Mouse (Mus musculus) limb, embryonic 14.5 days (tissue): ENCODE measurements around the gene Arhgap25. TPM values are rescaled to one million over a fixed set of nuclear protein-coding genes. Genes with fewer than 3 reads are reported as not detected.

Source experiments
- ATAC-seq: fragments of 200-750 bp; cut with Nextera tagmentation; 2 replicates; pipeline ENCODE4 v1.8.0; 2017; ENCODE audit warnings: low read depth, moderate number of reproducible peaks, moderate TSS enrichment; ENCODE audit not compliant: low FRiP score
- DNase-seq: peaks from one replicate; pipeline ENCODE4 v3.0.0-alpha.2; 2015; ENCODE audit warnings: low spot score
- H3K27ac ChIP-seq: fragments of 300-500 bp; sonication (generic); replicated peaks from 2 replicates; pipeline ENCODE4 v1.5.1; 2014; ENCODE audit warnings: low read depth, mild to moderate bottlenecking, low read length, moderate library complexity, mixed read lengths
- H3K27me3 ChIP-seq: fragments of 300-500 bp; sonication (generic); 2 replicates; pipeline ENCODE4 v1.6.1; 2014; ENCODE audit warnings: low read length, mixed read lengths; ENCODE audit not compliant: control insufficient read depth, insufficient read depth
- H3K36me3 ChIP-seq: fragments of 300-500 bp; sonication (generic); 2 replicates; pipeline ENCODE4 v1.6.1; 2014; ENCODE audit warnings: mild to moderate bottlenecking, low read length, moderate library complexity, mixed read lengths; ENCODE audit not compliant: control insufficient read depth, insufficient read depth
- H3K4me1 ChIP-seq: fragments of 300-500 bp; sonication (generic); 2 replicates; pipeline ENCODE4 v1.6.1; 2014; ENCODE audit warnings: antibody characterized with exemption, low read length, mixed read lengths; ENCODE audit not compliant: control insufficient read depth, insufficient read depth
- H3K4me2 ChIP-seq: fragments of 300-500 bp; sonication (generic); replicated peaks from 2 replicates; pipeline ENCODE4 v1.6.1; 2014; ENCODE audit warnings: low read depth, mild to moderate bottlenecking, low read length, moderate library complexity; ENCODE audit not compliant: severe bottlenecking
- H3K4me3 ChIP-seq: fragments of 300-500 bp; sonication (generic); replicated peaks from 2 replicates; pipeline ENCODE4 v1.5.1; 2014; ENCODE audit warnings: low read length
- H3K9ac ChIP-seq: fragments of 300-500 bp; sonication (generic); 2 replicates; pipeline ENCODE4 v1.6.1; 2014; ENCODE audit warnings: mild to moderate bottlenecking, low read depth, low read length, moderate library complexity; ENCODE audit not compliant: severe bottlenecking
- H3K9me3 ChIP-seq: fragments of 300-500 bp; sonication (generic); 2 replicates; pipeline ENCODE4 v1.6.1; 2016; ENCODE audit warnings: low read length; ENCODE audit not compliant: control insufficient read depth
- POLR2A ChIP-seq: fragments of 200-500 bp; IDR thresholded peaks from 2 replicates; pipeline ENCODE4 v1.8.0; 2012; ENCODE audit warnings: inconsistent platforms, mild to moderate bottlenecking, moderate library complexity, borderline replicate concordance; ENCODE audit not compliant: insufficient read depth, insufficient read length; ENCODE audit errors: extremely low read depth
- WGBS: fragments of 180-500 bp; shearing (Covaris S2); extraction: QIAGEN DNeasy Blood & Tissue Kit; methylation state at CpG from one replicate; pipeline ENCODE4 v1.1.7; 2014; 5-methylcytosine and 5-hydroxymethylcytosine counted together
- polyA plus RNA-seq, 2 experiments: library from polyadenylated mRNA; depleted of rRNA in 1 of 2; stranded (reverse) in 1 of 2; unstranded in 1 of 2; fragments of >200 nt; fragmentation: Nextera tagmentation in 1 of 2; extraction: Ambion mirVana in 1 of 2; gene quantifications; 2 replicates each; pipeline versions ENCODE4 v1.2.1 to v1.2.3; 2012 to 2014

Gene Arhgap25
- polyA plus RNA-seq, 2 experiments = 3.2 to 6.4 TPM

DNA sequence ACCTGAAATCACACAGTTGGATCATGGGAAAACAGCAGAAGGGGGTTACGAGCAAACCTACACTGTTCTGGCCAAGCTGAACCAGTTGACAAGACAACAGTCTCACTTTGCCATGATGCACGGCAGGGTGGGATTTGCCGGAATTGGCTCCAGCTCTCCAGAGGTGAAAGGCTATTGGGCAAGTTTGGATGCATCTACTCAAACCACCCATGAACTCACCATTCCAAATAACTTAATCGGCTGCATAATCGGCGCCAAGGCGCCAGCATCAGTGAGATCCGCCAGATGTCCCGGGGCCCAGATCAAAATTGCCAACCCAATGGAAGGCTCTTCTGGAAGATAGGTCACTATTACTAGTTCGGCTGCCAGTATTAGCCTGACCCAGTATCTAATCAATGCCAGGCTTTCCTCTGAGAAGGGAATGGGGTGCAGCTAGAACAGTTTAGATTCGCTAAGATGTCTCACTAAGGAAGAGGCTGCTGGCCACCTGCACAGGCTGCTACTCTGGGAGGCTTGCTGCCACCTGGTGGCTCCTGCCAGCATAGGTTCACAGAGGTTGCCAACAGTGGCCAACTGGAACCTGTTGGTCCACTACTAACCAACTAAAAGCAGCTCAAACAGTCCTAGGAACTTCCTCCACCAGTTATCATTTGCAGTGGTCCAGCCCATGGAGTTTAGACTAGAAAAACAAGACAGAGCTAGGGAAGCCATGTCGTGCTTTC is 19.9 kb downstream of the Arhgap25 start:
- H3K36me3 ChIP-seq = no peaks in the 10 kb centered on the region
- DNase-seq = peak; percentile 67
- no peaks in the 10 kb centered on the region for H3K9me3 ChIP-seq
- ATAC-seq = no peak
- H3K4me3 ChIP-seq = no peak overlapping the region
- no peak for TF ChIP-seq POLR2A
- no peak overlapping the region for H3K4me2 ChIP-seq
- no peaks in the 10 kb centered on the region for H3K4me1 ChIP-seq
- H3K9ac ChIP-seq = no peak overlapping the region
- no peaks in the 10 kb centered on the region for H3K27me3 ChIP-seq
- 64% methylated on average over 12 of the region's 12 CpGs for whole genome bisulfite sequencing
- H3K27ac ChIP-seq = no peak overlapping the region

DNA sequence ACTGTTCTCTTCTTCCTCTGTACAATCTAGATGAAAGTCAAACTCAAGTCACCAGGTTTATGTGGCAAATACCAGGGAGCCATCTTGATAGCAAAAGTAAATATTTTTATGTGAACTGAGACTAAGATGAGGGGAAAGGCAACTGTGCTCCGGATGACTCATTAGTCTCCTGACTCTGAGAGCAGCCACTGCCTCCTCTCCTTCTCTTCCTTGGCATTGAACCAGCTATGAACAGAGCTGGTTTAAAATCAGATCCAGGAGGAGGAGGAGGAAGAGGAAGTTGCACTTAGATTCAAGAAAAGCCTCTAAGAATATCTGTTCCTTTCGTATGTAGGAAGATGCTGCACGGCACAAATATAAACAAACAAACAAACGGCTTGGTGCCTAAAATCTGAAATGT is 22.1 kb downstream of the Arhgap25 start:
- Histone ChIP-seq H3K9ac (no peak overlapping the region), H3K36me3 (no peaks in the 10 kb centered on the region), H3K4me3 (no peak overlapping the region), H3K9me3 (no peaks in the 10 kb centered on the region), H3K27ac (no peak overlapping the region), H3K27me3 (no peaks in the 10 kb centered on the region), H3K4me2 (no peak overlapping the region), H3K4me1 (no peaks in the 10 kb centered on the region)
- ATAC-seq (no peak), DNase-seq (no peak)
- TF ChIP-seq POLR2A = no peak
- 76% methylated on average over 4 of the region's 4 CpGs for WGBS

DNA sequence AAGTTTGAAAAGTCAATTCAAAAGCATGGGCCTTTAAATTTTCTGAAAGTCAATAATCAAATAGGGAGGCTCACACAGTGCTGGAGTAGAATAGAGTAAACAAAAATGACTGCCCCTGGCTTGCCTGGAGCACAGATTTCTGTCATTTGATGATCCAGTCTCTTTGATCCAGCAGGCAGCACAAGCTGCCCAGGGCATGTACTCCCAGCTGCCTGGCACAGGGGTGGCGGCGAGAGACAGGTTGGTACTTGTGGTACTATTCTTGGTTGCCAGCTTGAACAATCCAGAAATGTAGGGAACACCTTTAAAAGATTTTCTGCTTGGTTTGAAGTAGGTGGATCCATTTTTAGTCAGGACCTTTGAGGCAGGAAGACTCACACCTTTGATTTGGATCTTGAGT is 23.3 kb downstream of the Arhgap25 start:
- Histone ChIP-seq H3K4me3 (no peak overlapping the region), H3K4me1 (no peaks in the 10 kb centered on the region), H3K4me2 (no peak overlapping the region), H3K27ac (no peak overlapping the region), H3K27me3 (no peaks in the 10 kb centered on the region), H3K9ac (no peak overlapping the region), H3K36me3 (no peaks in the 10 kb centered on the region), H3K9me3 (no peaks in the 10 kb centered on the region)
- WGBS = 85% methylated on average over 2 of the region's 2 CpGs
- no peak for TF ChIP-seq POLR2A
- DNase-seq = no peak
- ATAC-seq = no peak

DNA sequence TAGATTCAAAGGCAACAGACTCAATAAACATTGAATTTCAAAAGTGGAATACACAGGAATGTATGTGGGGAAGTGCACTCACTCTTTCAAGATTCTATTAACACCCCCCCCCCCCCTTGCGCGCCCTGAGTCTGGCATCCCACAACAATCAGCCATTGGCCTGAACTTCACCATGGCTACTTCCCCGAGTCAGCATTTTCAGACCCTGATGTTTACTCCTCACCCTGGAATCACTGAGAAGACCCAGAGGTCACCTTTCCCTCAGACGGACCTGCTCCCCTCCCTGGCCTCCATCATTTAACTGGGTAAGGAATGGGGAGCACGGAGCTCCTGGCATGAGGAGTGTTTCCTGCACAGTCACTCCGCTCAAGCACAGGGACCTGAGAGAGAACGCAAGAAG is 28.2 kb downstream of the Arhgap25 start:
- no peak for TF ChIP-seq POLR2A
- Histone ChIP-seq H3K36me3 (no peaks in the 10 kb centered on the region), H3K4me3 (no peak overlapping the region), H3K4me2 (no peak overlapping the region), H3K27me3 (no peaks in the 10 kb centered on the region), H3K27ac (no peak overlapping the region), H3K9ac (no peak overlapping the region), H3K4me1 (peaks cover 4% of the 10 kb centered on the region; the same call in 1 of the 2 replicates), H3K9me3 (no peaks in the 10 kb centered on the region)
- 81% methylated on average over 7 of the region's 7 CpGs for WGBS
- ATAC-seq (no peak), DNase-seq (no peak)

DNA sequence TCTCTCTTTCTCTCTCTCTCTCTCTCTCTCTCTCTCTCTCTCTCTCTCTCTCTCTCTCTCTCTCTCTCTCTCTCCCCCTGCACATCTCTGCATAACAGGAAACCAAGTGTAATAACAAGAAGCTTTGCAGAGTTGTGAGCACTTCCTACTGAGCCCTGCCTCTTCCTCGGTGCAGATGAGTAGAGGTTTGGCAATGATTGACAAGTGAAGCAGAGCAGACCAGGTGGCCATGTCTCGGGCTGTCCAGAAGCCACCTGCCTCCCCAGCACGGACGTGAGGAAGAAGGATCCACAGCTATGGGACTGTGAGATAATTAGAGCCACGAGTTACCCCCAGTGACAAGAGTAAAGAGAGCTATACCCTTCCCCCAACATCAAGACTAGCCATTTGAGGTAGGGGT is 29.1 kb downstream of the Arhgap25 start:
- WGBS = 63% methylated on average over 5 of the region's 5 CpGs
- no peak overlapping the region for H3K27ac ChIP-seq
- no peak for ATAC-seq
- no peaks in the 10 kb centered on the region for H3K36me3 ChIP-seq
- no peak overlapping the region for H3K4me3 ChIP-seq
- no peak overlapping the region for H3K9ac ChIP-seq
- no peaks in the 10 kb centered on the region for H3K27me3 ChIP-seq
- H3K4me2 ChIP-seq = no peak overlapping the region
- H3K4me1 ChIP-seq = peaks cover 4% of the 10 kb centered on the region; the same call in 1 of the 2 replicates
- no peaks in the 10 kb centered on the region for H3K9me3 ChIP-seq
- DNase-seq = no peak
- no peak for TF ChIP-seq POLR2A
